Mouse (Mus musculus) adrenal gland, adult 2 months (tissue): ENCODE measurements around the gene Wdr81. TPM values are rescaled to one million over a fixed set of nuclear protein-coding genes. Genes with fewer than 3 reads are reported as not detected.

Experiments
- DNase-seq: peaks from one replicate; pipeline ENCODE4 v3.0.0; 2021
- long read RNA-seq: library from polyadenylated mRNA; stranded (forward); transcript quantifications from one replicate; pipeline ENCODE4 v2.0.0, GENCODE M21; 2021
- polyA plus RNA-seq: library from polyadenylated mRNA; depleted of rRNA; stranded (reverse); fragments of >200 nt; gene quantifications from 2 replicates; pipeline ENCODE4 v1.2.3, GENCODE M21; 2012; rRNA removed
- total RNA-seq, 2 experiments: library from RNA; stranded (reverse); gene quantifications; 2 replicates each; pipeline ENCODE4 v1.2.3; 2021

Wdr81 gene
- 10 to 100 TPM; 15.5 to 15.6 TPM for total RNA-seq
- 28.2 and 34.1 TPM in 2 replicates for polyA plus RNA-seq
- long read RNA-seq, full-length matches to known transcripts, result 3 of 4 reads
- long read RNA-seq, partial matches to known transcripts, result 1 of 4 reads
- long read RNA-seq, other reads (novel, unspliced or antisense), result 0 of 4 reads

- DNase-seq, result peak; percentile 94
Observed at GRCm38 (mm10) chr11:75453991-75454930, at the start of gene Wdr81. Wdr81 (minus strand) TSS chr11:75454717.

- DNase-seq, result peak; percentile 49
Observed at GRCm38 (mm10) chr11:75498126-75498525, 43.6 kb upstream of the Wdr81 start.

GRCm38 (mm10) chr11:75494296-75495049 lies 40.0 kb upstream of the Wdr81 start:
- DNase-seq, result no peak

- no peak for DNase-seq
Observed at GRCm38 (mm10) chr11:75487496-75487895, 33.0 kb upstream of the Wdr81 start.

GRCm38 (mm10) chr11:75486601-75487285 lies 32.2 kb upstream of the Wdr81 start, which contains the start of gene Prpf8:
Prpf8 (plus strand) TSS chr11:75486816.
- peak; percentile 99 for DNase-seq

GRCm38 (mm10) chr11:75486192-75486591 lies 31.7 kb upstream of the Wdr81 start:
- DNase-seq, result no peak

- no peak for DNase-seq
Observed at GRCm38 (mm10) chr11:75473376-75473775, 18.9 kb upstream of the Wdr81 start.

- no peak for DNase-seq
Observed at GRCm38 (mm10) chr11:75472469-75473081, 18.1 kb upstream of the Wdr81 start.

- DNase-seq, result no peak
Observed at GRCm38 (mm10) chr11:75470675-75471074, 16.2 kb upstream of the Wdr81 start.

- no peak for DNase-seq
Observed at GRCm38 (mm10) chr11:75469261-75469660, 14.7 kb upstream of the Wdr81 start.

GRCm38 (mm10) chr11:75468410-75468809 lies 13.9 kb upstream of the Wdr81 start:
- no peak for DNase-seq

- DNase-seq, result peak; percentile 88
Observed at GRCm38 (mm10) chr11:75467512-75468215, 13.1 kb upstream of the Wdr81 start.

- no peak for DNase-seq
Observed at GRCm38 (mm10) chr11:75466731-75467505, 12.4 kb upstream of the Wdr81 start.

- no peak for DNase-seq
Observed at GRCm38 (mm10) chr11:75465051-75465450, 10.5 kb upstream of the Wdr81 start.

GRCm38 (mm10) chr11:75464417-75464816 lies 9.9 kb upstream of the Wdr81 start:
- no peak for DNase-seq

GRCm38 (mm10) chr11:75463624-75464023 lies 9.1 kb upstream of the Wdr81 start:
- no peak for DNase-seq

- peak; percentile 99 for DNase-seq
Observed at GRCm38 (mm10) chr11:75462865-75463336, 8.4 kb upstream of the Wdr81 start.

- DNase-seq, result peak; percentile 96
Observed at GRCm38 (mm10) chr11:75462253-75462783, 7.8 kb upstream of the Wdr81 start.

- DNase-seq, result no peak
Observed at GRCm38 (mm10) chr11:75461743-75462252, 7.3 kb upstream of the Wdr81 start.
